Mouse (Mus musculus): Measurements from ENCODE around the gene Pnpo. TPM values are rescaled to one million over a fixed set of nuclear protein-coding genes. Genes with fewer than 3 reads are reported as not detected.

Gene Pnpo
- polyA plus RNA-seq, 1 experiment from 2014 or later, result 28.2 TPM

DNA sequence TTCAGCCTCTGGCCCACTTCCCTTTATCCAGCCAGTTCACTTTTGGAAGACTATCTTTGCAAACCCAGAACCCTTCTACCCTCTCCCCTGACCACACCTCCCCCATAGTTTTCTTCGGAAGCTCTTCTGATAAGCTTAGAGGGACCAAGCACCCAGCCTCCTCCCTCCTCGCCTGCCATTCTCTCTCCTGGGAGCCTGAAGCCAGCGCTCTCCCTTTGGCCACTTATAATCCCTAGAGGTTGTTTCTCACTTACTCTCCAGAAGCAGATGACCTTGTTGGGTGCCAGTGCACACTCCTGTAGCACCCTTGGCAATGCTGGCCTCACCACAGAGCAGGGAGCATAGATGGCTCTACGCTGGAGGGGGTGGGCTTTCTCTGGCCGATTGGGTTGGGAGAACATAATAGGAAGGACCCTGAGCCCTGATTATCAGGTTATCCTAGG, 25.5 kb upstream of the Pnpo start:
- ATAC-seq (ENCODE audit: insufficient number of reproducible peaks, low FRiP score, low TSS enrichment, low read depth), result peak; percentile 1; the same call in 1 of the 2 replicates
- no peaks in the 10 kb centered on the region for H3K27me3 ChIP-seq
- H3K9me3 ChIP-seq (replicated peaks), result no peaks in the 10 kb centered on the region
- H3K4me2 ChIP-seq (replicated peaks), result no peak overlapping the region
- H3K4me3 ChIP-seq (replicated peaks), result no peak overlapping the region
- no peaks in the 10 kb centered on the region; the same call in 1 of the 2 replicates for H3K36me3 ChIP-seq
- peaks cover 68% of the 10 kb centered on the region for H3K4me1 ChIP-seq
- no peak overlapping the region for H3K9ac ChIP-seq
- 73% methylated on average over 5 of the region's 5 CpGs for WGBS
- H3K27ac ChIP-seq (replicated peaks), result peak overlapping the region; percentile 86

GRCm38 (mm10) chr11:96968476-96968875, 24.7 kb upstream of the Pnpo start:
- Histone ChIP-seq H3K27ac (replicated peaks) (no peak overlapping the region), H3K36me3 (no peaks in the 10 kb centered on the region; the same call in 1 of the 2 replicates), H3K27me3 (no peaks in the 10 kb centered on the region), H3K4me3 (replicated peaks) (no peak overlapping the region), H3K9me3 (replicated peaks) (no peaks in the 10 kb centered on the region), H3K4me1 (peaks cover 62% of the 10 kb centered on the region), H3K4me2 (replicated peaks) (no peak overlapping the region), H3K9ac (no peak overlapping the region)
- 68% methylated on average over 6 of the region's 6 CpGs for whole genome bisulfite sequencing
- no peak for ATAC-seq (ENCODE audit: insufficient number of reproducible peaks, low FRiP score, low TSS enrichment, low read depth)

- H3K9me3 ChIP-seq (replicated peaks), result no peaks in the 10 kb centered on the region
- 74% methylated on average over 11 of the region's 11 CpGs for WGBS
- no peak overlapping the region for H3K4me2 ChIP-seq (replicated peaks)
- peaks cover 58% of the 10 kb centered on the region for H3K4me1 ChIP-seq
- no peak for ATAC-seq (ENCODE audit: insufficient number of reproducible peaks, low FRiP score, low TSS enrichment, low read depth)
- H3K27me3 ChIP-seq, result no peaks in the 10 kb centered on the region
- H3K27ac ChIP-seq (replicated peaks), result no peak overlapping the region; the same call in 1 of the 2 replicates
- no peak overlapping the region for H3K9ac ChIP-seq
- no peak overlapping the region for H3K4me3 ChIP-seq (replicated peaks)
- no peaks in the 10 kb centered on the region; the same call in 1 of the 2 replicates for H3K36me3 ChIP-seq
Observed at GRCm38 (mm10) chr11:96967544-96968269, 23.9 kb upstream of the Pnpo start.

DNA sequence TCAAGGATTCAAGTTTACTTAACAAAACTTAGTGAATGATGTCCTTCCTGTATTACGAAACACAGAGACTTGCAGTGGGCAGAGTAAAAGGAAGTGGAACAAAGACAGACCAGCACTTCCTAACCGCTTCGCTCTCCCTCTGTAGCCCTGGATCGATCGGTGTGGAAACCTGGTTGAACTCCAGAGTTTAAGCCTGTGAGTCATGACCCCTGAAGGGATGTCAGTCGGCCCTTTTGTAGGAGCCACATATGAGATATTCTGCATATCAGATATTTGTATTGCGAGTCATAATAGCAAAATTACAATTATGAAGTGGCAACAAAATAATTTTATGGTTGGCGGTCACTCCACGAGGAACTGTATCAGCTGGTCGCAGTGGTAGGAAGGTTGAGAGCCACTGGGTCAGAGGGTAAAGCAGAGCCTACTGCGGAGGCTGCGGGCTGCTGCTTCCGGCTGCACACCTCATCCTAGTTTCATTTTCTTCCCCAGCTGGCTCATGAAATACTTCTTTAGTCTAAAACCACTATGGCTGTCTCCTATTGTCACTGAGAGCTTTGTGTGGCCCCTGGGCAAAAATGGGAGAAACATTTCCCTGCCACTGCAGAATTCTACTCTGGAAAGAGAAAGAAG, 23.2 kb upstream of the Pnpo start:
- Histone ChIP-seq H3K9ac (no peak overlapping the region), H3K4me3 (replicated peaks) (no peak overlapping the region), H3K4me1 (peaks cover 52% of the 10 kb centered on the region), H3K36me3 (peaks cover 2% of the 10 kb centered on the region; the same call in 1 of the 2 replicates), H3K4me2 (replicated peaks) (no peak overlapping the region), H3K27me3 (no peaks in the 10 kb centered on the region), H3K9me3 (replicated peaks) (no peaks in the 10 kb centered on the region), H3K27ac (replicated peaks) (no peak overlapping the region; the same call in 1 of the 2 replicates)
- ATAC-seq (ENCODE audit: insufficient number of reproducible peaks, low FRiP score, low TSS enrichment, low read depth), result no peak
- WGBS, result 79% methylated on average over 13 of the region's 13 CpGs

DNA sequence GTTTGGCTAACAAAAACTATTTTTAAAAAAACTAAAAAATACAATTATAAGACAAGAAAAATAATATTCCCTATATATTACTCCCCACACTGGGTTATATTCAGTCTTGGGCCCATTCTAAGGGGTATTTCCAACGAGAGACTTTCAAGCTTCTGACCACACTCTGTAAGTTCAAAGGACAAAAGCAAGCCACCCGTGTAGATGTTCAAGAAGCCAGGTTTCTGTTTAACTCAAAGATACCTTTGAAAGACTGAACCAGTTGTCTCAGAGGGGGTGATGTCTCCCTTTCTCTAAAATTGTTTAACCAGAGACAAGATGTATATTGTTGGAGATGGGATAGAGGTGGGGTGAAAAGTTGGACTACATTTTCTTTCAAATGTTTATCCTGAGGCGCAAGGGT, 22.4 kb upstream of the Pnpo start:
- 86% methylated on average over 3 of the region's 3 CpGs for WGBS
- H3K27me3 ChIP-seq, result no peaks in the 10 kb centered on the region

GRCm38 (mm10) chr11:96963580-96963979, 19.8 kb upstream of the Pnpo start:
- peaks cover 35% of the 10 kb centered on the region for H3K36me3 ChIP-seq
- peak; percentile 58; the same call in 1 of the 2 replicates for ATAC-seq (ENCODE audit: insufficient number of reproducible peaks, low FRiP score, low TSS enrichment, low read depth)
- H3K9ac ChIP-seq, result no peak overlapping the region
- no peak overlapping the region for H3K4me3 ChIP-seq (replicated peaks)
- peaks cover 20% of the 10 kb centered on the region for H3K4me1 ChIP-seq
- no peaks in the 10 kb centered on the region for H3K27me3 ChIP-seq
- no peaks in the 10 kb centered on the region for H3K9me3 ChIP-seq (replicated peaks)
- no peak overlapping the region for H3K4me2 ChIP-seq (replicated peaks)
- H3K27ac ChIP-seq (replicated peaks), result no peak overlapping the region
- WGBS, result 13% methylated on average over 8 of the region's 8 CpGs

More for the DNA sequence above, 22.4 kb upstream of the Pnpo start:
- Histone ChIP-seq H3K9ac (no peak overlapping the region), H3K4me1 (peaks cover 46% of the 10 kb centered on the region), H3K27ac (replicated peaks) (no peak overlapping the region), H3K36me3 (peaks cover 10% of the 10 kb centered on the region), H3K9me3 (replicated peaks) (no peaks in the 10 kb centered on the region), H3K4me2 (replicated peaks) (no peak overlapping the region), H3K4me3 (replicated peaks) (no peak overlapping the region)
- ATAC-seq (ENCODE audit: insufficient number of reproducible peaks, low FRiP score, low TSS enrichment, low read depth), result no peak

DNA sequence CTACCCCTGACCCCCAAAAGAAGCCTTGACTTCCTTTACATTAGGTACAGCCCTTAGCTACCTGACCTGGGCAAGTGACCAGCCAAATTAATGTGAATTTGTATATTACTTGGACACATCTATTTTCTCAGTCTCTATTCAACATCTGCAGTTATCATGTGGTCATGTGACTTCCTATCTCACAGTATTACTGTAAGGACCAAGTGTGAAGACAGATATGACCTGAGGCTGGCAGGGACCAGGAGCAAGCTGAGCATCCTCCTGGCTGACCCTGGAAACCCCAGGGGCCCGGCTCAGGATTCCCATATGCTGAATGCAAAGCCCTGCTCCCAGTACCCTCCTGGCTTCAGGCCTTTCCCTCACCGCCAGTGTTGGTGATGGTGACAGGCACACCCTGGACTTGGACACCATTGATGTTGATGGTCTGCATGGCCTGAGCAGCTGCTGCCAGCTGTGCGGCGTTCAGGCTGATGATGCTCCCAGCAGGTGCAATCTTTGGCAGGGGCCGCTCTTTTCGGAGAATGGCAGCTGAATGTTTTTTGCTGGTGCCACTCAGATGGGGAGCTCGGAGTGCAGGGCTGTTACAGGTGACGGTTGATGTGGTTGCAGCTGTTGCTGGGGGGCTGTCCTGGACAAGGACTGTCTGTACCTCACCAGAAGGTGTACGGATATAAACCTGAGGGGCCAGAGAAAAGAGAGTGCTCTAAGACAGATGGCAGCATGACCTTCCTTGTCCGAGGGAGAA, 13.4 kb upstream of the Pnpo start:
- Histone ChIP-seq H3K36me3 (peaks cover 88% of the 10 kb centered on the region), H3K4me1 (no peaks in the 10 kb centered on the region), H3K4me2 (replicated peaks) (no peak overlapping the region), H3K9ac (no peak overlapping the region), H3K27me3 (no peaks in the 10 kb centered on the region), H3K9me3 (replicated peaks) (no peaks in the 10 kb centered on the region), H3K4me3 (replicated peaks) (no peak overlapping the region), H3K27ac (replicated peaks) (no peak overlapping the region)
- WGBS, result 86% methylated on average over 10 of the region's 10 CpGs
- ATAC-seq (ENCODE audit: insufficient number of reproducible peaks, low FRiP score, low TSS enrichment, low read depth), result no peak

DNA sequence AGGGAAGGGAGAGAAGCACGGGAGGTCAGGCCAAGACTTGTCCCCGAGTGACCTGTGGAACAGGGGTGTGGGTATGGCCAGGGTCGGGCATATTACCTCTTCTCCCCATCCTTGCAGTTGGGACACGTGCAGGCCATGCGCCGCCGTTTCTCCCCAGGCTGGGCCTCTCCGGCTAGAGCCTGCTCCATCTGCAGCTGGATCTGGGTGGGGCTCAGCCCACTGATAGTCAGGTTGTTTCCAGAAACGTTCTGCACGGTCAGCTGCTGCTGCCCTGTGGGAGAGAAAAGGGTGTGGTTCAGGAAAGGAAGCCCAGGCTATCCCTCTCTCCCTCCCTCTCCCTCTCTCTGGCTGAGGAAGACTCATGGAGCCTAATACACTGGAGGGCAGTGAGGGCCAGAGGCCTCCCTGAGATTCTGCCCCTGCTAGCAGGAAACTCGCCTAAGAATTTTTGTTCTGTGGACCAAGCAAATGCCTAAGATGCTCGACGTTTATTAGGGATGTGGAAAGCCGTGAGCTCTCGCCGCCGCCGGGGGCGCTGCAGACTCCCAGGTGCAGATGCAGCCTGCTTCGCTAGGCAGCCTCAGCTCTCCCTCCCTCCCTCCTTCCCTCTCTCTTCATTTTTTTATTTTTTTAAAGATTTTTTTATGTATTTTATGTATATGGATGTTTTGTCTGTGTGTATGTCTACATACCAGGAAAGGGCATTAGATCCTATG, 12.4 kb upstream of the Pnpo start:
- no peaks in the 10 kb centered on the region for H3K9me3 ChIP-seq (replicated peaks)
- H3K9ac ChIP-seq, result no peak overlapping the region
- no peak overlapping the region for H3K27ac ChIP-seq (replicated peaks)
- no peak for ATAC-seq (ENCODE audit: insufficient number of reproducible peaks, low FRiP score, low TSS enrichment, low read depth)
- no peaks in the 10 kb centered on the region for H3K27me3 ChIP-seq
- WGBS, result 49% methylated on average over 20 of the region's 20 CpGs
- no peaks in the 10 kb centered on the region for H3K4me1 ChIP-seq
- peaks cover 88% of the 10 kb centered on the region for H3K36me3 ChIP-seq
- no peak overlapping the region for H3K4me3 ChIP-seq (replicated peaks)
- no peak overlapping the region for H3K4me2 ChIP-seq (replicated peaks)

- peaks cover 77% of the 10 kb centered on the region for H3K36me3 ChIP-seq
- no peak for ATAC-seq (ENCODE audit: insufficient number of reproducible peaks, low FRiP score, low TSS enrichment, low read depth)
- 82% methylated on average over 4 of the region's 4 CpGs for WGBS
Observed at GRCm38 (mm10) chr11:96955094-96955493, 11.3 kb upstream of the Pnpo start.

GRCm38 (mm10) chr11:96952896-96953295, 9.1 kb upstream of the Pnpo start:
- Histone ChIP-seq H3K27me3 (no peaks in the 10 kb centered on the region), H3K27ac (replicated peaks) (no peak overlapping the region), H3K36me3 (peaks cover 63% of the 10 kb centered on the region), H3K9me3 (replicated peaks) (no peaks in the 10 kb centered on the region), H3K4me1 (no peaks in the 10 kb centered on the region), H3K4me2 (replicated peaks) (no peak overlapping the region), H3K9ac (no peak overlapping the region), H3K4me3 (replicated peaks) (no peak overlapping the region)
- ATAC-seq (ENCODE audit: insufficient number of reproducible peaks, low FRiP score, low TSS enrichment, low read depth), result no peak
- 79% methylated on average over 6 of the region's 6 CpGs for WGBS

More at GRCm38 (mm10) chr11:96955094-96955493, 11.3 kb upstream of the Pnpo start:
- Histone ChIP-seq H3K9ac (no peak overlapping the region), H3K4me3 (replicated peaks) (no peak overlapping the region), H3K27me3 (no peaks in the 10 kb centered on the region), H3K4me1 (no peaks in the 10 kb centered on the region), H3K27ac (replicated peaks) (no peak overlapping the region), H3K9me3 (replicated peaks) (no peaks in the 10 kb centered on the region), H3K4me2 (replicated peaks) (no peak overlapping the region)

DNA sequence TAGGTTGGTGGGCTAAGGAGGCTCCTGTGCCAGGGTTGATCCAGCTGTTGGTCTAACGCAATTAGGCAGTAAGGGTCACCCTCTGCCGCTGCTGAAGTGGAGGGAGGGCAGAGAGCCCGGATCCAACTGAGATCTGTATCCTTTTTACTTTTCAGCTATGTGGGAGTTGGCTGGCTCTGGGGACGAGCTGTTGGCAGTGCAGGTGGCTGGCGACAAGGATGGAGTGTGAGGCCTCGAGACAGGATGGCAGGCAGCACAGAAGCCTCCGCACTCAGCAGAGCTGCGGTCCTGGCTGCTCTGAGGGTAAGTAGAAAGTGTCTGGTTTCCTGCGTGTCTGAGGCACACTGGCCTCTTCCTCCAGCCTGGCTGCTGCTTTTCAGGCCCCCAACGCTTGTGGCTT, 8.6 kb upstream of the Pnpo start:
- Histone ChIP-seq H3K4me1 (no peaks in the 10 kb centered on the region), H3K4me3 (replicated peaks) (no peak overlapping the region), H3K9me3 (replicated peaks) (no peaks in the 10 kb centered on the region), H3K4me2 (replicated peaks) (no peak overlapping the region), H3K36me3 (peaks cover 59% of the 10 kb centered on the region), H3K27ac (replicated peaks) (no peak overlapping the region), H3K9ac (no peak overlapping the region), H3K27me3 (no peaks in the 10 kb centered on the region)
- no peak for ATAC-seq (ENCODE audit: insufficient number of reproducible peaks, low FRiP score, low TSS enrichment, low read depth)
- 82% methylated on average over 10 of the region's 10 CpGs for WGBS
